Mouse (Mus musculus) megakaryocyte progenitor cell, adult 5-6 weeks (primary cell): Measurements from ENCODE around the gene Vmn2r-ps159. TPM values are rescaled to one million over a fixed set of nuclear protein-coding genes. Genes with fewer than 3 reads are reported as not detected.
"Not testable (repeated sequence)": the region's sequence is repeated elsewhere in the genome, so short reads cannot be mapped to it uniquely, and the experiment has no call there.

Experiments used
- ATAC-seq: replicated peaks from 2 replicates; pipeline ENCODE4 v1.8.0; 2016; ENCODE audit warnings: mild to moderate bottlenecking, moderate TSS enrichment, inconsistent platforms; ENCODE audit not compliant: poor library complexity
- total RNA-seq, 2 experiments: library from RNA; stranded (forward) in 1 of 2; stranded (reverse) in 1 of 2; fragments of 157-497, 149-512 nt in 1 of 2; fragments of 200-1000 nt in 1 of 2; gene quantifications; 2 replicates each; pipeline versions ENCODE4 v1.2.3 to v1.2.4; 2015 to 2017

Vmn2r-ps159 gene
- total RNA-seq (2015) (not detected in 2 replicates), total RNA-seq (2017) (not detected in 2 replicates)

- ATAC-seq: not testable (repeated sequence)
These were observed at the start of gene Vmn2r-ps159 for GRCm38 (mm10) chr4:156330803-156331202. Gene Vmn2r-ps159 (plus strand): TSS chr4:156331103.

GRCm38 (mm10) chr4:156341601-156342504, 10.9 kb downstream of the Vmn2r-ps159 start:
- ATAC-seq: peak; percentile 26; the same call in 1 of the 2 replicates

GRCm38 (mm10) chr4:156342569-156343325, 11.8 kb downstream of the Vmn2r-ps159 start:
- ATAC-seq: peak; percentile 30

- ATAC-seq: peak; percentile 20; the same call in 1 of the 2 replicates
These were observed 12.4 kb downstream of the Vmn2r-ps159 start for GRCm38 (mm10) chr4:156343332-156343731.

- ATAC-seq: 0 out of 2 replicates have a peak, but pooled peaks have one; percentile 6
These were observed 26.0 kb downstream of the Vmn2r-ps159 start for GRCm38 (mm10) chr4:156356756-156357437.

Other genes with a start within 250 kb of the Vmn2r-ps159 start
- gene 9430015G10Rik, start 221.1 kb upstream of the Vmn2r-ps159 start, total RNA-seq (2015): 16.9 and 24.7 TPM in 2 replicates
- 28.3 and 33.7 TPM in 2 replicates for gene 9430015G10Rik, start 221.1 kb upstream of the Vmn2r-ps159 start, total RNA-seq (2017)
- 0.22 and 0.27 TPM in 2 replicates for gene Rnf223, start 200.6 kb upstream of the Vmn2r-ps159 start, total RNA-seq (2015)
- gene Rnf223, start 200.6 kb upstream of the Vmn2r-ps159 start, total RNA-seq (2017): 0.25 TPM in 1 of 2 replicates, not detected in the other
- 4.8 and 5.8 TPM in 2 replicates for gene Agrn, start 133.6 kb upstream of the Vmn2r-ps159 start, total RNA-seq (2015)
- 1.9 and 2.0 TPM in 2 replicates for gene Agrn, start 133.6 kb upstream of the Vmn2r-ps159 start, total RNA-seq (2017)
- 1.2 and 2.1 TPM in 2 replicates for gene Isg15, start 130.3 kb upstream of the Vmn2r-ps159 start, total RNA-seq (2015)
- 0.79 TPM in 1 of 2 replicates, not detected in the other for gene Isg15, start 130.3 kb upstream of the Vmn2r-ps159 start, total RNA-seq (2017)
- gene AW011738, start 127.8 kb upstream of the Vmn2r-ps159 start, total RNA-seq (2015): 0.46 and 0.62 TPM in 2 replicates
- 0.07 and 0.12 TPM in 2 replicates for gene AW011738, start 127.8 kb upstream of the Vmn2r-ps159 start, total RNA-seq (2017)
- 0.12 TPM in 1 of 2 replicates, not detected in the other for gene Perm1, start 115.2 kb upstream of the Vmn2r-ps159 start, total RNA-seq (2015)
- gene Perm1, start 115.2 kb upstream of the Vmn2r-ps159 start, total RNA-seq (2017): 0.08 TPM in 1 of 2 replicates, not detected in the other
- gene Plekhn1, start 96.2 kb upstream of the Vmn2r-ps159 start, total RNA-seq (2015): 11.6 and 18.4 TPM in 2 replicates
- gene Plekhn1, start 96.2 kb upstream of the Vmn2r-ps159 start, total RNA-seq (2017): 12.8 and 15.5 TPM in 2 replicates
- 72.3 and 81.6 TPM in 2 replicates for gene Noc2l, start 95.1 kb upstream of the Vmn2r-ps159 start, total RNA-seq (2015)
- gene Noc2l, start 95.1 kb upstream of the Vmn2r-ps159 start, total RNA-seq (2017): 122 and 140 TPM in 2 replicates
- not detected in 2 replicates for gene Samd11, start 75.4 kb upstream of the Vmn2r-ps159 start, total RNA-seq (2015)
- 0.12 and 0.30 TPM in 2 replicates for gene Samd11, start 75.4 kb upstream of the Vmn2r-ps159 start, total RNA-seq (2017)